11 mouse cellular contexts compared by ENCODE assay signal in the genomic region with DNA sequence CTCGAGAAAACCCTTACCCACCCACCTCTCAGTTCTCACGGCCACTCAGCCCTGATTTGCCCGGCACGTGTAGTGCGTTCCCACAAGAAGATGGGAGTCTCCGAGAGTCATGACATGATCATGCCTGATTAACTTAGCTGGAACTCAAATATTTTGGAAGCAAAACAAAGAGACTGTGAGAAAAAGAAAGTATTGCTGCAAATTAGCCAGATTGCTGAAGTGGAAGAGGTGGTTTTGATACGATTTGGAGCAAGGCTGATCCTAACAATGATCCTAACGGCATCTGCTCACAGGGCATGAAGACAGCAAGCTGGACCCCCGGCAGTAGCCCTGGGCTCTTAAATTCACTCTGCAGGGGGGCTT.
DNase-seq lines count a peak whose midpoint lies in the region; ATAC-seq lines count a peak whose summit lies in the region.
"Had no signal": no experiment of that assay in that cellular context is flagged by ENCODE, and none has a peak within 500 bp of the region (broad histone marks: within the 10 kb centered on the region; RNA-seq: fewer than 3 reads in every experiment).

No protein-coding gene starts in this region.

- H3K4me2 ChIP-seq in kidney, embryonic 15.5 days, result peak overlapping the region; percentile 43
- H3K4me2 ChIP-seq in embryonic facial prominence, embryonic 13.5 days, result peak overlapping the region; percentile 47
- peak overlapping the region; percentile 6 for H3K4me2 ChIP-seq in hindbrain, embryonic 16.5 days (ENCODE audit: low read length)
- H3K4me2 ChIP-seq in neural tube, embryonic 15.5 days, result peak overlapping the region; percentile 19; the same call in 1 of the 2 replicates

- DNase-seq in kidney, adult 11 months, result no peak
- no peak for DNase-seq in gastrocnemius, postnatal 4 days (ENCODE audit: low spot score in 2 of 2)
- DNase-seq in right cerebral cortex, postnatal 14 days, result no peak
- DNase-seq: cerebellum, adult 11-12 months; layer of hippocampus, adult 9-11 months; right cerebral cortex, adult 18-20 months had no signal

- H3K4me1 ChIP-seq in kidney, embryonic 15.5 days, result peaks cover 32% of the 10 kb centered on the region
- peaks cover 62% of the 10 kb centered on the region for H3K4me1 ChIP-seq in embryonic facial prominence, embryonic 13.5 days
- peaks cover 3% of the 10 kb centered on the region; the same call in 1 of the 2 replicates for H3K4me1 ChIP-seq in hindbrain, embryonic 16.5 days (ENCODE audit: control insufficient read depth, insufficient read depth, low read depth, low read length)
- H3K4me1 ChIP-seq in neural tube, embryonic 15.5 days, result peaks cover 24% of the 10 kb centered on the region

- H3K27me3 ChIP-seq in kidney, embryonic 15.5 days, result no peaks in the 10 kb centered on the region
- no peaks in the 10 kb centered on the region for H3K27me3 ChIP-seq in embryonic facial prominence, embryonic 13.5 days
- H3K27me3 ChIP-seq in hindbrain, embryonic 16.5 days (replicated peaks; ENCODE audit: control insufficient read depth, insufficient read depth, low read length), result no peaks in the 10 kb centered on the region; the same call in 1 of the 2 replicates
- no peaks in the 10 kb centered on the region for H3K27me3 ChIP-seq in neural tube, embryonic 15.5 days (replicated peaks)

- WGBS in kidney, embryonic 15.5 days, result 26% methylated on average over 9 of the region's 9 CpGs
- 14% methylated on average over 9 of the region's 9 CpGs for WGBS in embryonic facial prominence, embryonic 13.5 days
- WGBS in hindbrain, embryonic 16.5 days, result 24% methylated on average over 9 of the region's 9 CpGs
- 33% methylated on average over 9 of the region's 9 CpGs for WGBS in neural tube, embryonic 15.5 days

- H3K36me3 ChIP-seq in kidney, embryonic 15.5 days, result no peaks in the 10 kb centered on the region
- no peaks in the 10 kb centered on the region for H3K36me3 ChIP-seq in embryonic facial prominence, embryonic 13.5 days
- H3K36me3 ChIP-seq in hindbrain, embryonic 16.5 days (ENCODE audit: control insufficient read depth, insufficient read depth, low read length), result no peaks in the 10 kb centered on the region
- no peaks in the 10 kb centered on the region for H3K36me3 ChIP-seq in neural tube, embryonic 15.5 days

- no peak for ATAC-seq in kidney, embryonic 15.5 days (replicated peaks; ENCODE audit: low FRiP score)
- no peak for ATAC-seq in embryonic facial prominence, embryonic 13.5 days (ENCODE audit: insufficient number of reproducible peaks, insufficient read depth, low FRiP score, low TSS enrichment, low read depth)
- ATAC-seq in hindbrain, embryonic 16.5 days, result no peak
- ATAC-seq in neural tube, embryonic 15.5 days (ENCODE audit: low FRiP score), result no peak

- no peak overlapping the region for H3K4me3 ChIP-seq in kidney, embryonic 15.5 days (replicated peaks)
- 0 out of 2 replicates have a peak overlapping the region, but pooled peaks have one; percentile 3 for H3K4me3 ChIP-seq in embryonic facial prominence, embryonic 13.5 days
- H3K4me3 ChIP-seq in hindbrain, embryonic 16.5 days (ENCODE audit: low read length), result no peak overlapping the region
- no peak overlapping the region for H3K4me3 ChIP-seq in neural tube, embryonic 15.5 days (replicated peaks)

- no peaks in the 10 kb centered on the region for H3K9me3 ChIP-seq in kidney, embryonic 15.5 days (replicated peaks)
- H3K9me3 ChIP-seq in embryonic facial prominence, embryonic 13.5 days, result no peaks in the 10 kb centered on the region
- H3K9me3 ChIP-seq in hindbrain, embryonic 16.5 days (ENCODE audit: control insufficient read depth, low read length), result no peaks in the 10 kb centered on the region
- no peaks in the 10 kb centered on the region for H3K9me3 ChIP-seq in neural tube, embryonic 15.5 days (replicated peaks)

- 0 out of 2 replicates have a peak overlapping the region, but pooled peaks have one; percentile 45 for H3K27ac ChIP-seq in kidney, embryonic 15.5 days
- H3K27ac ChIP-seq in embryonic facial prominence, embryonic 13.5 days, result peak overlapping the region; percentile 91
- H3K27ac ChIP-seq in hindbrain, embryonic 16.5 days (ENCODE audit: low read depth, low read length), result no peak overlapping the region
- no peak overlapping the region for H3K27ac ChIP-seq in neural tube, embryonic 15.5 days (replicated peaks)
- H3K27ac ChIP-seq: liver, embryonic 14.5 days had no signal

- H3K9ac ChIP-seq in kidney, embryonic 15.5 days, result no peak overlapping the region
- peak overlapping the region; percentile 52 for H3K9ac ChIP-seq in embryonic facial prominence, embryonic 13.5 days
- peak overlapping the region; percentile 3; the same call in 1 of the 2 replicates for H3K9ac ChIP-seq in hindbrain, embryonic 16.5 days (ENCODE audit: low read depth, low read length)
- no peak overlapping the region for H3K9ac ChIP-seq in neural tube, embryonic 15.5 days (replicated peaks)
- H3K9ac ChIP-seq: liver, embryonic 14.5 days had no signal

Comparison
In these comparisons a context has a peak if more than half of its experiments do, and no peak if none do; other contexts are left out.
1. H3K27ac ChIP-seq: peak in kidney, embryonic 15.5 days (single experiment) and embryonic facial prominence, embryonic 13.5 days (single experiment); none in hindbrain, embryonic 16.5 days (single experiment) and neural tube, embryonic 15.5 days (single experiment).
2. H3K9ac ChIP-seq: peak in embryonic facial prominence, embryonic 13.5 days (single experiment) and hindbrain, embryonic 16.5 days (single experiment); none in kidney, embryonic 15.5 days (single experiment) and neural tube, embryonic 15.5 days (single experiment).
3. Peak in every context shown above with its lines, with median percentiles within 50 percentile points of each other: H3K4me2 ChIP-seq.